Mouse (Mus musculus) megakaryocyte, embryonic 14.5 days (primary cell): ENCODE data around the gene Xylt2.

ENCODE experiments used
- FLI1 ChIP-seq: IDR thresholded peaks from 2 replicates; pipeline ENCODE4 v1.6.1; 2012; ENCODE audit warnings: low read length, inconsistent platforms, mixed read lengths
- GATA1 ChIP-seq: IDR thresholded peaks from 3 replicates; pipeline ENCODE4 v1.6.1; 2012; ENCODE audit warnings: mixed read lengths, low read length, inconsistent platforms, borderline replicate concordance

- TF ChIP-seq GATA1, result no peak
- no peak for TF ChIP-seq FLI1
These were observed 56.4 kb downstream of the Xylt2 start for GRCm38 (mm10) chr11:94620766-94621457.
